Mouse (Mus musculus) monocyte, adult 5-6 weeks (primary cell): ENCODE measurements at regions not wholly inside any gene's neighbourhood (a gene's known extent, or its start where the extent isn't known, plus 50 kb on each side); places are given as distances from the start of the nearest gene placed in this dataset.

Source experiments
- ATAC-seq: fragments of 153-309, 156-312 bp; replicated peaks from 2 replicates; pipeline ENCODE4 v1.8.0; 2017; ENCODE audit warnings: mild to moderate bottlenecking; ENCODE audit not compliant: low TSS enrichment, insufficient number of reproducible peaks, severe bottlenecking, poor library complexity, low FRiP score

GRCm38 (mm10) chr1:23163371-23163935 lies 61.4 kb upstream of the 4933415F23Rik start:
- no peak for ATAC-seq

DNA sequence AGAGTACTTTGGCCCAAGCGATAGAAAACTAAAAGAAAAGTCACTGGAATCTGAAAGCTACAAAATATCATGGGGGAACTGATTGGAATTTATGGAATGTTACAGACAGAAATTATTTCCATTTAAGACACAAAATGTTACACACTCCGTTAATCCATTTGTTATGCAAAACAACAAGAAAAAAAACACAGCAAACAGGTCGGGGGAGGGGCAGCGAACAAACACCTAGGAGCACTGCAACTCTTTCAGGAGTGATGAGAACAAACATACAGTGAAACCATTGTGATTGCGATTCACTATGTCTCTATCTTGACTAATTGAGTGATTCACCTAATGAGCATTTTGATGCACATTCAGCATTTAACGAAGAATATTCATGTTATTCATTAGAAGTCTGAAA lies 60.7 kb upstream of the 4933415F23Rik start:
- ATAC-seq = no peak
